In genomic region chr9:103228370-103229003, GRCm38 (mm10) we compare ENCODE assay signal across 27 mouse cellular contexts. TPM values are rescaled to one million over a fixed set of nuclear protein-coding genes. Genes with fewer than 3 reads are reported as not detected.
DNase-seq lines count a peak whose midpoint lies in the region; ATAC-seq and TF ChIP-seq lines count a peak whose summit lies in the region.
"Had no signal": no experiment of that assay in that cellular context is flagged by ENCODE, and none has a peak within 500 bp of the region (broad histone marks: within the 10 kb centered on the region; RNA-seq: fewer than 3 reads in every experiment).

No protein-coding gene starts in this region.

- no peaks in the 10 kb centered on the region for H3K9me3 ChIP-seq in erythroblast, embryonic 14.5 days (ENCODE audit: control insufficient read depth, low read length)
- H3K9me3 ChIP-seq in G1E (replicated peaks), result no peaks in the 10 kb centered on the region
- no peaks in the 10 kb centered on the region for H3K9me3 ChIP-seq in liver, embryonic 13.5 days (replicated peaks)
- H3K9me3 ChIP-seq: forebrain, embryonic 12.5 days; kidney, embryonic 15.5 days; midbrain, embryonic 12.5 days; neural tube, embryonic 12.5 days; stomach, embryonic 15.5 days had no signal

- no peak for TF ChIP-seq CTCF in G1E (IDR thresholded peaks at IDR 0.05; ENCODE audit: low read depth, low read length)

- peak overlapping the region; percentile 47 for H3K4me2 ChIP-seq in liver, embryonic 13.5 days
- H3K4me2 ChIP-seq: forebrain, embryonic 12.5 days; heart, embryonic 11.5 days; kidney, embryonic 15.5 days; midbrain, embryonic 12.5 days; neural tube, embryonic 12.5 days; stomach, embryonic 15.5 days had no signal

- peaks cover 10% of the 10 kb centered on the region; the same call in 1 of the 2 replicates for H3K36me3 ChIP-seq in erythroblast, embryonic 14.5 days (ENCODE audit: control insufficient read depth)
- H3K36me3 ChIP-seq in G1E (replicated peaks), result no peaks in the 10 kb centered on the region
- 0 out of 2 replicates have a peak, but pooled peaks cover 16% of the 10 kb centered on the region for H3K36me3 ChIP-seq in liver, embryonic 13.5 days
- H3K36me3 ChIP-seq: forebrain, embryonic 12.5 days; kidney, embryonic 15.5 days; midbrain, embryonic 12.5 days; neural tube, embryonic 12.5 days; stomach, embryonic 15.5 days had no signal

- H3K27me3 ChIP-seq in erythroblast, embryonic 14.5 days (ENCODE audit: control insufficient read depth), result peaks cover 13% of the 10 kb centered on the region
- peaks cover 25% of the 10 kb centered on the region for H3K27me3 ChIP-seq in G1E (ENCODE audit: insufficient read depth, low read length)
- peaks cover 13% of the 10 kb centered on the region for H3K27me3 ChIP-seq in liver, embryonic 13.5 days
- H3K27me3 ChIP-seq: forebrain, embryonic 12.5 days; kidney, embryonic 15.5 days; midbrain, embryonic 12.5 days; neural tube, embryonic 12.5 days; stomach, embryonic 15.5 days had no signal

- H3K27ac ChIP-seq in liver, embryonic 13.5 days, result peak overlapping the region; percentile 69
- H3K27ac ChIP-seq: forebrain, embryonic 12.5 days; gastrocnemius, adult 2 months; kidney, embryonic 15.5 days; midbrain, embryonic 12.5 days; neural tube, embryonic 12.5 days; stomach, embryonic 15.5 days had no signal

- peak overlapping the region; percentile 58 for H3K9ac ChIP-seq in liver, embryonic 13.5 days
- H3K9ac ChIP-seq: forebrain, embryonic 12.5 days; kidney, embryonic 15.5 days; midbrain, embryonic 12.5 days; neural tube, embryonic 12.5 days; stomach, embryonic 15.5 days had no signal

- 60% methylated on average over 13 of the region's 13 CpGs for WGBS in liver, embryonic 13.5 days (ENCODE audit: insufficient replicate concordance)

- peak overlapping the region; percentile 54 for H3K4me3 ChIP-seq in erythroblast, embryonic 14.5 days (replicated peaks)
- H3K4me3 ChIP-seq in G1E (ENCODE audit: low read depth, low read length), result no peak overlapping the region; the same call in 1 of the 2 replicates
- peak overlapping the region; percentile 52 for H3K4me3 ChIP-seq in liver, embryonic 13.5 days (replicated peaks)
- H3K4me3 ChIP-seq: forebrain, embryonic 12.5 days; kidney, embryonic 15.5 days; midbrain, embryonic 12.5 days; neural tube, embryonic 12.5 days; stomach, embryonic 15.5 days had no signal

- no peak for ATAC-seq in erythroblast, adult 5-6 weeks (replicated peaks; ENCODE audit: low FRiP score, poor library complexity, severe bottlenecking)
- ATAC-seq in G1E (ENCODE audit: extremely low read depth, insufficient number of reproducible peaks, low FRiP score, poor library complexity, severe bottlenecking), result peak; percentile 79
- no peak for ATAC-seq in liver, embryonic 13.5 days (ENCODE audit: low read depth)
- ATAC-seq: hindbrain, embryonic 16.5 days; intestine, embryonic 16.5 days; Patski had no signal

- H3K4me1 ChIP-seq in erythroblast, embryonic 14.5 days (ENCODE audit: control insufficient read depth), result no peaks in the 10 kb centered on the region; the same call in 1 of the 2 replicates
- peaks cover 37% of the 10 kb centered on the region for H3K4me1 ChIP-seq in G1E (ENCODE audit: insufficient read depth, low read depth, low read length)
- peaks cover 22% of the 10 kb centered on the region for H3K4me1 ChIP-seq in liver, embryonic 13.5 days (replicated peaks)
- H3K4me1 ChIP-seq: stomach, embryonic 15.5 days had no signal

- peak; percentile 16 for DNase-seq in G1E (ENCODE audit: low spot score)
- DNase-seq in liver, embryonic 13.5 days, result no peak
- DNase-seq in retina, embryonic 14.5 days (ENCODE audit: low spot score), result peak; percentile 8
- DNase-seq in lung, postnatal 14 days, result no peak
- DNase-seq in ovary, postnatal 10 days (ENCODE audit: low spot score), result no peak
- DNase-seq: adrenal gland, adult 2 months; cerebellum, adult 11-12 months; cerebellum, postnatal 10 days; gastrocnemius, adult 2 months; kidney, postnatal 36 days; right cerebral cortex, adult 18-20 months; right cerebral cortex, postnatal 4 days; thymus, postnatal 36 days had no signal

RNA-seq across cellular contexts. Expression of gene Gm20425, which starts 1.6 kb away (rescaled TPM):
- polyA plus RNA-seq in erythroblast, embryonic 14.5 days (2012), result not detected in 2 replicates
- not detected in 2 replicates for total RNA-seq in erythroblast, adult 5-6 weeks (2015; ENCODE audit: low replicate concordance)
- total RNA-seq in erythroblast, adult 5-6 weeks (2017; ENCODE audit: low replicate concordance), result 4.7 TPM in 1 of 2 replicates, not detected in the other
- total RNA-seq in G1E (2014; fragmentation: Nextera tagmentation) (not detected in 2 replicates), G1E (2017) (not detected in 2 replicates)
- polyA plus RNA-seq in G1E (2012), result 0.03 TPM in 1 of 2 replicates, not detected in the other
- 3.5 and 9.4 TPM in 2 replicates for polyA plus RNA-seq in liver, embryonic 13.5 days (2015; fragmentation: Nextera tagmentation; extraction: Ambion mirVana)
- total RNA-seq: hematopoietic stem cell, adult 5-6 weeks; megakaryocyte progenitor cell, adult 5-6 weeks had no signal
- polyA plus RNA-seq: adrenal gland, adult 2 months; embryonic facial prominence, embryonic 11.5 days; hindbrain, embryonic 16.5 days; intestine, embryonic 16.5 days; Patski had no signal

RNA-seq across cellular contexts. Expression of gene Trf, which starts 1.8 kb away (rescaled TPM):
- polyA plus RNA-seq in erythroblast, embryonic 14.5 days (2012), result 0.66 and 2.0 TPM in 2 replicates
- total RNA-seq in erythroblast, adult 5-6 weeks (2015; ENCODE audit: low replicate concordance), result 142 and 201 TPM in 2 replicates
- 49.4 and 54.1 TPM in 2 replicates for total RNA-seq in erythroblast, adult 5-6 weeks (2017; ENCODE audit: low replicate concordance)
- total RNA-seq in G1E (2014; fragmentation: Nextera tagmentation) (1.6 and 7.4 TPM in 2 replicates), G1E (2017) (26.8 and 33.4 TPM in 2 replicates)
- polyA plus RNA-seq in G1E (2012), result 0.21 TPM in 1 of 2 replicates, not detected in the other
- polyA plus RNA-seq in liver, embryonic 13.5 days (2015; fragmentation: Nextera tagmentation; extraction: Ambion mirVana), result 3,275 and 3,335 TPM in 2 replicates
- polyA plus RNA-seq: Patski had no signal

RNA-seq across cellular contexts. Expression of gene Srprb, which starts 26.6 kb away (rescaled TPM):
- 1.1 and 1.7 TPM in 2 replicates for polyA plus RNA-seq in erythroblast, embryonic 14.5 days (2012)
- 2.1 and 2.9 TPM in 2 replicates for total RNA-seq in erythroblast, adult 5-6 weeks (2015; ENCODE audit: low replicate concordance)
- total RNA-seq in erythroblast, adult 5-6 weeks (2017; ENCODE audit: low replicate concordance), result 1.9 and 3.3 TPM in 2 replicates
- total RNA-seq in G1E (2014; fragmentation: Nextera tagmentation) (21.2 and 21.3 TPM in 2 replicates), G1E (2017) (24.2 and 24.9 TPM in 2 replicates)
- polyA plus RNA-seq in G1E (2012), result 15.9 and 26.7 TPM in 2 replicates
- 23.1 and 23.5 TPM in 2 replicates for polyA plus RNA-seq in liver, embryonic 13.5 days (2015; fragmentation: Nextera tagmentation; extraction: Ambion mirVana)

Comparison
In these comparisons a context has a peak if more than half of its experiments do, and no peak if none do; other contexts are left out.
1. DNase-seq: peak in G1E (single experiment) and retina, embryonic 14.5 days (single experiment); none in liver, embryonic 13.5 days (single experiment), lung, postnatal 14 days (single experiment) and ovary, postnatal 10 days (single experiment).
2. RNA of gene Trf, which starts 1.8 kb away (polyA plus RNA-seq): 3,275 to 3,335 TPM in liver, embryonic 13.5 days; 0.66 to 2.0 TPM in erythroblast, embryonic 14.5 days and 0.21 TPM in G1E; every median in the first group is over 1,000 times any median in the second.